Mouse (Mus musculus) bone marrow, adult 2 months (tissue): ENCODE data around the gene Rapgef4. TPM values are rescaled to one million over a fixed set of nuclear protein-coding genes. Genes with fewer than 3 reads are reported as not detected.

Source experiments
- H3K27ac ChIP-seq: fragments of 200-500 bp; 2 replicates; pipeline ENCODE4 v1.5.1; 2012; ENCODE audit warnings: low read depth, mild to moderate bottlenecking, control low read depth, inconsistent platforms, low read length; ENCODE audit not compliant: control insufficient read depth, poor library complexity, insufficient read depth
- H3K4me1 ChIP-seq: fragments of 200-500 bp; 2 replicates; pipeline ENCODE4 v1.6.1; 2011; ENCODE audit warnings: low read length; ENCODE audit not compliant: control insufficient read depth, insufficient read depth
- H3K4me3 ChIP-seq: fragments of 200-500 bp; replicated peaks from 2 replicates; pipeline ENCODE3; 2011; ENCODE audit warnings: mild to moderate bottlenecking, low read depth, low read length, control low read depth; ENCODE audit not compliant: control insufficient read depth
- CTCF ChIP-seq: fragments of 200-500 bp; IDR thresholded peaks from 2 replicates; pipeline ENCODE4 v1.5.1; 2011; ENCODE audit warnings: low read length, control low read depth; ENCODE audit not compliant: control insufficient read depth, insufficient read depth
- POLR2A ChIP-seq: fragments of 200-500 bp; IDR thresholded peaks from 2 replicates; pipeline ENCODE4 v1.6.1; 2011; ENCODE audit warnings: low read depth, mild to moderate bottlenecking, control low read depth, low read length, borderline replicate concordance; ENCODE audit not compliant: control insufficient read depth
- WGBS: fragments of 180-500 bp; shearing (Covaris S2); methylation state at CpG from one replicate; pipeline ENCODE4 v1.1.7; 2018; 5-methylcytosine and 5-hydroxymethylcytosine counted together
- polyA plus RNA-seq: library from polyadenylated mRNA; stranded (reverse); fragments of >200 nt; gene quantifications from 2 replicates; pipeline ENCODE4 v1.2.4, GENCODE M21; 2011; ENCODE audit warnings: low replicate concordance; ENCODE audit not compliant: missing spikeins, insufficient read depth, insufficient read length

Rapgef4 gene
- polyA plus RNA-seq, 1 experiment: 4.9 TPM

DNA sequence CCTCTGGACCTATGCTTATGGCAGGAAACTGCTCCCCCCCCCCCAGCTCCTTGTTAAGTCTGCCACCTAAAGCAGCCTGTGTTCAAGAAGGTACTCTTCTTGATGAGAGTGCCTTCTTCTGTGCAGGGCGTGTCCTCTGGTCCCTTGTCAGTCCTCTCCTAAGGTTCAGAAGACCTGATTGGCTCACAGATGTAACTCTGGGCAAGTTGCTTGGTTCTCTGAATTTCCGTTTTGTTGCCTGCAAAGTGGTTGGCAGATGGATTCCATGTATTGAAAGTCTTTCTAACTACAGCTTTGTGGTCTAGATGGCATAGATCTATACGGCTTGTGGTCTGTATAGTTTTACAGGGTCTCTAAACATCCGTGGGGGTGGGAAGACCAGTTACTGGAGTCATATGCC is 101.8 kb downstream of the Rapgef4 start:
- no peak overlapping the region for H3K27ac ChIP-seq
- 68% methylated on average over 4 of the region's 4 CpGs for WGBS
- H3K4me1 ChIP-seq: peaks cover 4% of the 10 kb centered on the region
- TF ChIP-seq CTCF: no peak
- no peak for TF ChIP-seq POLR2A
- H3K4me3 ChIP-seq: no peak overlapping the region

DNA sequence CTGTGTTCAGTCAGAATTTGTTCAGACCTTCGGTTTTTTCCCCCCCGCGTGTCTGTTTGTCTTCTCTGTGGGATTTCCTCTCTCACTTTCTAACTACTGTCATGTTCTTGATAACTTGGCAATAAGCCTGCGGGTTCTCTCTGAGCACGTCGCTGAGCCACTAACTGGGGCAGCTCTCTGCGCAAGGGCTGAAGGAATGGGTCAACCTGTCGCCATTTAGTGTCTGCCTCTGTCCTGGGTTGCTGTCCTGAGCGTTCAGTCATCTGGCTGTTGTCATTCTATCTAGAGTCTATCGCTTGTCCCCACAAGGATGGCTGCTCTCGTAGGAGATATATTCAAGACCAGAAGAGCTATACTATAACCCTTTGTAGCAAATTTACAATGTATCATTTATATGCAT is 107.8 kb downstream of the Rapgef4 start:
- Histone ChIP-seq H3K27ac (no peak overlapping the region), H3K4me1 (no peaks in the 10 kb centered on the region), H3K4me3 (no peak overlapping the region)
- 81% methylated on average over 11 of the region's 11 CpGs for WGBS
- TF ChIP-seq POLR2A (no peak), CTCF (no peak)

DNA sequence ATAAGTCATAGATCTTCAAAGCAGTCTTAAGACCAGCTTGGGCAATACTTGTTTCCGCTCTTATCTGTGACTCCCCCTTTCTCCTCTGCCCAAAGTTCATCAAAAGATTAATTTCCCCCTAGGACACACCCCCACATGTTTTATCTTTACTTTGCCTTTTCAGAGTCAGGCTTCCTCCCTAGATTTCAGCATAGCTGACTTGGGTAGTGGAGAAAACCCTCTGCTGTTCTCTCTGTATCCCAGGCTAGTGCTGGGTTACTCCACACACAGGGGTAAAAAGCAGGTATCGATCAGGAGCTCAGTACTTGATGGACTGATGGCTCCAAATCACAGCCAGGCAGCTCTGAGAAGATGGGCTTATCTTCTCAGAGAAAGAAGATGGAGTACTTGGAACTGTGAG is 109.0 kb downstream of the Rapgef4 start:
- TF ChIP-seq CTCF: no peak
- TF ChIP-seq POLR2A: no peak
- Histone ChIP-seq H3K4me1 (no peaks in the 10 kb centered on the region), H3K27ac (no peak overlapping the region), H3K4me3 (no peak overlapping the region)
- WGBS: 60% methylated on average over 2 of the region's 2 CpGs

DNA sequence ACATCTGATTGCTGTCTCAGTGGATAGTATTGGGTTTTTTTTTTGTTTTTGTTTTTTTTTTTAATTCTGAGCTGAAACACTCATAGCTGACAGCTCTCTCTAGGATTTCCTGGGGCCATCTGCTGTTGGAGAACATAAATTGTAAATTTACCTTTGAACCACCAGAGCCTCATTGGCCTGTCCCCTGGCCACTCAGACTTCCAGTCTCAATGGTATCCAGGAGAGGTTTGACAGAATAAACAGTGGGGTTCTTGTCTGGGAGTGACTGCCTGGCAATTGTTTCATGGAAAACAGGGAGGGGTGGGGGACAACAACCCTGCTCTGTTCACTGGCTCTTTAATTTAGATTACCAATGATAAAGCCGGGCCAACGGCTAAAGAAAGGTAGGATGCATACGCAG is 111.0 kb downstream of the Rapgef4 start:
- 91% methylated on average over 3 of the region's 3 CpGs for WGBS

DNA sequence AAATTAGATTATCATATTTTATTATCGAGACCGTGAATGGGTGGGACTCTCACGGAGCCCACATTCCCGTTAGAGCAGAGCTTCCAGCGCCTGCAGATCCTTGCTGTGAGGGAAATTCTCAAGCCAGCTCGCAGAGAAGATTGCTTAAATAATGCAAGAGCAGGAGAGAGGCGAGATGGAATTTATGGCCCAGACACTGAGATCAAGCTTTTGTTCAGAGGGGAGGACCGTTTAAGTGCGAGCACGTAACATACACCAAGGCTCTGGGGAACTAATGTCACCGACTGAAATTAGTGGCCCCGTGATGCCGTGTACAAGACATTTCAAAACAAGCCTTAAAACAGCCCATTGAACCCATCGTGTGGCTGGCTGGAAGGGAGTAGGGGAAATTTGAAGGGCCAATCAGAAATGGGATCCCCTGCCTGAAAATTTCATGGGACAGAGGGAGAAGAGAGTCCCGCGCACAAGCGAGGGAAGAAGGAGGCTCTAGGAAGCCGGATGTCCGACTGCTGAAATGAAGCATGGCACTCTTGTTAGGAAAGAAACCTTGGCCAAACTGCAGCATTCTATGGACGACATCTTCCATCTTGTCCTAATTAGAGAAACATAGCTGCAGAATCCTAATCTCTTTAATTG is 112.5 kb downstream of the Rapgef4 start:
- no peak for TF ChIP-seq CTCF

More for the DNA sequence above, 111.0 kb downstream of the Rapgef4 start:
- H3K4me3 ChIP-seq: no peak overlapping the region
- H3K4me1 ChIP-seq: no peaks in the 10 kb centered on the region
- no peak overlapping the region for H3K27ac ChIP-seq
- TF ChIP-seq POLR2A (no peak), CTCF (no peak)

DNA sequence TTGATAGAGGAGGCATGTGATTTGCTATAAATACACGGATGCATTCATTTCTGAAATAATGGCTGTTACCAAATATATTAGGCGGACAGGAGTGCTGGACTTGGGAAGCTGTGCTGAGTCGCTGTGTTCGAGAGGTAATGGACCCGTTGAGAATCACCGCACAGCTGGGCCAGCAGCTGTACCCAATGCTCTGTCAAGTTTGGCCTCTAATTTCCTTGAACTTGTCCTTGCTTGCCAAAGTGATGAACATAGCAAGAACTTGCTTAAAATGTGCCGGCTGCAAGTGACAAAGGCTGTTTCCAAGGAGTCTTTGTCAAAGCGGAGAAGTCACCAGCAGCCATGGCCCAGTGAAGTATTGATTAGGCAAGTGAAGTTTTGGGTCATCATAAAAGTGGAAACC is 113.0 kb downstream of the Rapgef4 start:
- Histone ChIP-seq H3K4me1 (no peaks in the 10 kb centered on the region), H3K4me3 (no peak overlapping the region), H3K27ac (no peak overlapping the region)
- TF ChIP-seq CTCF (no peak), POLR2A (no peak)
- WGBS: 85% methylated on average over 8 of the region's 8 CpGs

More for the DNA sequence above, 112.5 kb downstream of the Rapgef4 start:
- H3K4me3 ChIP-seq: no peak overlapping the region
- no peaks in the 10 kb centered on the region for H3K4me1 ChIP-seq
- WGBS: 86% methylated on average over 20 of the region's 20 CpGs
- no peak overlapping the region for H3K27ac ChIP-seq

DNA sequence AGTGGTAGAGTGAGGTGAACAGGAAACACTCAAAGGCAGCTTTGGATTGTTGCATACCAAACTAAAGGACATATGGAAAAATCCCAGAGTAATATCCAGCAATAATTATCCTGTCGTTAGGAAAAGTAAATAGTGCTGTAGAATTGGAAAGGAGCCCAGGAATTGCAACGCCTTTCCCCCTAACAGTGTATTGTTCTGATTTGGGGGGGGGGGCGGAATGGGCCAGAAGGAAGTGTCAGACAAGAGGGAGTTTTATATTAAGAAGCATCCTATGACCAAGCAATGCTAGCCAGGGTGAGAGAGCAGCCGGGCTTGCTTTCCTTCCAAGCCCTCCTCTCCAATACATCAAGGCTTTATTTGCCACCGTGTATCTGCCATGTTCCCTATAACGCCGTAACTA is 113.4 kb downstream of the Rapgef4 start:
- H3K4me1 ChIP-seq: no peaks in the 10 kb centered on the region
- no peak overlapping the region for H3K4me3 ChIP-seq
- H3K27ac ChIP-seq: no peak overlapping the region
- 84% methylated on average over 7 of the region's 7 CpGs for WGBS
- no peak for TF ChIP-seq POLR2A
- no peak for TF ChIP-seq CTCF

DNA sequence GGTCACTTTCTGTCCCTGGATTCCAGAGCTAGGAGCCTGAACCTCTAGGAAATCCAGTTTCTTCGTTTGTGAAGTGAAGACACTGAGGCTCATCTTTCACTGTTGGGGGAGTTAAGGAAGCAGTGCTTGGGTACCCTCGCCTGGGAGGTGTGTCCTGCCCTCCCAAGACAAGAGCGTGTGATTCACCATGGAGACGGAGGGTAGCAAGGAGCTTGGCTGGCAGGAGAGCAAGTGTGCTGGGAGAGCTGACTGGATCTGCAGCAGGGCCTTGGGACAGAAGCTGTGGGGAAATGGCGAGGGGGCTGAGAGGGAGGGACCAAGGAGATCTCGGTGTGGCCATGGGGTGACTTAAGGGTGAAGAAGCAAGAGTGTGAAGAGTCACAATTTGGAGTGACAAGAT is 114.0 kb downstream of the Rapgef4 start:
- WGBS: 73% methylated on average over 6 of the region's 6 CpGs
- H3K4me1 ChIP-seq: no peaks in the 10 kb centered on the region
- H3K27ac ChIP-seq: no peak overlapping the region
- TF ChIP-seq POLR2A (no peak), CTCF (no peak)
- H3K4me3 ChIP-seq: no peak overlapping the region

DNA sequence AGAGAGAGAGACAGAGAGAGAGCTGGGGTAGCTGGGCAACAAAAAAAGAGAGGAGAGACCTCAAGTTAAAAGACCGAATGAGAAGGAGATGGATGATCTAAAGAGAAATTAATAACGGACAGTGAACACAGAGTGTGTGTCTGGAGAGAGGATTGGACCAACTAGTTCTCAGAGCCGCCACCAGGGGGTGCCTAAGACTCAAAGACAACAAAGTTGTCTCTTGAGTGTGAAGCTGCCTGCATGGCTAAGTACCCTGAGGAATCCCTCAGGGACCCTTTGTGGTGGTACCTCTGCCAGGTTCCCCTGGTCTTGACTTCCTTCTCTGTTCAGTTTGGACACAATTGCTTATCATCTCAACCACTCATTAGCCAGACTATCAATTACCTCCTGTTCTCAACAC is 115.3 kb downstream of the Rapgef4 start:
- 9% methylated on average over 3 of the region's 3 CpGs for WGBS
- Histone ChIP-seq H3K27ac (no peak overlapping the region), H3K4me1 (no peaks in the 10 kb centered on the region; the same call in 1 of the 2 replicates), H3K4me3 (no peak overlapping the region)
- TF ChIP-seq POLR2A (no peak), CTCF (peak; percentile 64)
